Mouse (Mus musculus) embryonic facial prominence, embryonic 15.5 days (tissue): ENCODE measurements around the gene Ikzf3. TPM values are rescaled to one million over a fixed set of nuclear protein-coding genes. Genes with fewer than 3 reads are reported as not detected.

Source experiments
- ATAC-seq: fragments of 200-750 bp; cut with Nextera tagmentation; 2 replicates; pipeline ENCODE4 v1.8.0; 2017; ENCODE audit warnings: low read depth, moderate TSS enrichment; ENCODE audit not compliant: insufficient number of reproducible peaks, low FRiP score, low TSS enrichment
- H3K27ac ChIP-seq: fragments of 300-500 bp; sonication (generic); replicated peaks from 2 replicates; pipeline ENCODE4 v1.5.1; 2015; ENCODE audit warnings: mild to moderate bottlenecking, inconsistent platforms
- H3K27me3 ChIP-seq: fragments of 300-500 bp; sonication (generic); 2 replicates; pipeline ENCODE4 v1.6.1; 2015; ENCODE audit warnings: inconsistent platforms
- H3K36me3 ChIP-seq: fragments of 300-500 bp; sonication (generic); 2 replicates; pipeline ENCODE4 v1.6.1; 2015; ENCODE audit warnings: mild to moderate bottlenecking, inconsistent platforms
- H3K4me1 ChIP-seq: fragments of 300-500 bp; sonication (generic); 2 replicates; pipeline ENCODE4 v1.6.1; 2015; ENCODE audit warnings: inconsistent platforms
- H3K4me2 ChIP-seq: fragments of 300-500 bp; sonication (generic); replicated peaks from 2 replicates; pipeline ENCODE4 v1.6.1; 2015; ENCODE audit warnings: mild to moderate bottlenecking, inconsistent platforms
- H3K4me3 ChIP-seq: fragments of 300-500 bp; sonication (generic); replicated peaks from 2 replicates; pipeline ENCODE4 v1.5.1; 2015; ENCODE audit warnings: mild to moderate bottlenecking, inconsistent platforms
- H3K9ac ChIP-seq: fragments of 300-500 bp; sonication (generic); 2 replicates; pipeline ENCODE4 v1.6.1; 2015; ENCODE audit warnings: inconsistent platforms
- H3K9me3 ChIP-seq: fragments of 300-500 bp; sonication (generic); replicated peaks from 2 replicates; pipeline ENCODE4 v1.6.1; 2016; ENCODE audit warnings: inconsistent platforms
- WGBS: fragments of 180-500 bp; shearing (Covaris S2); methylation state at CpG from one replicate; pipeline ENCODE4 v1.1.7; 2015; 5-methylcytosine and 5-hydroxymethylcytosine counted together
- polyA plus RNA-seq: library from polyadenylated mRNA; unstranded; fragments of >200 nt; fragmentation: Nextera tagmentation; extraction: Ambion mirVana; gene quantifications from 2 replicates; pipeline ENCODE4 v1.2.1, GENCODE M21; 2015

Gene Ikzf3
- polyA plus RNA-seq: 0.33 and 0.67 TPM in 2 replicates

- ATAC-seq: no peak
- Histone ChIP-seq H3K27ac (no peak within 1 kb of the TSS), H3K36me3 (no peaks in the 10 kb centered on the region), H3K4me2 (peak within 1 kb of the TSS; percentile 86), H3K4me3 (peak within 1 kb of the TSS; percentile 45), H3K4me1 (peaks cover 12% of the 10 kb centered on the region), H3K27me3 (peaks cover 63% of the 10 kb centered on the region), H3K9ac (0 out of 2 replicates have a peak within 1 kb of the TSS, but pooled peaks have one; percentile 5), H3K9me3 (no peaks in the 10 kb centered on the region)
- under 1% methylated on average over 57 of the region's 58 CpGs for WGBS
These were observed at the start of gene Ikzf3 for GRCm38 (mm10) chr11:98545711-98546231. TSS of gene Ikzf3 (minus strand) at chr11:98546031.

- 62% methylated on average over 10 of the region's 10 CpGs for WGBS
- Histone ChIP-seq H3K4me2 (no peak overlapping the region), H3K4me3 (no peak overlapping the region), H3K4me1 (peaks cover 8% of the 10 kb centered on the region; the same call in 1 of the 2 replicates), H3K9ac (no peak overlapping the region), H3K27me3 (peaks cover 23% of the 10 kb centered on the region), H3K36me3 (no peaks in the 10 kb centered on the region), H3K27ac (no peak overlapping the region), H3K9me3 (no peaks in the 10 kb centered on the region)
- no peak for ATAC-seq
These were observed 49.6 kb upstream of the Ikzf3 start for GRCm38 (mm10) chr11:98595473-98595872.

DNA sequence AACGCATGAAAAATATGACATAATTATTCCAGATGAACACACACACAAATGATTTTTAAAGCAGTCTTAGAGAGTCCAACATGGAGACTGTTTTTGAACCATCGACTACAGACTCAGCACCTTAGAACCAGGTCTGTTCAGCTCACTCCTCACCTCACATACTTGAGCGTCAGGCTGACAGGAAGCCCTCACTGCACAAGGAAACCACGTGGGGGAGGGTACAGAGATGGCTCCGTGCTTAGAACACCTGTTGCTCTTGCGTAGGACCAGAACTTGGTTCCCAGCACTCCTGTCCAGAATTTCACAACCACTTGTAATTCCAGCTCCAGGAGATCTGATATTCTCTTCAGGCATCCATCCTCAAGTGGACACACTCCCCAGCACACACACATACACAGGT, 49.2 kb upstream of the Ikzf3 start:
- no peak for ATAC-seq
- peaks cover 8% of the 10 kb centered on the region; the same call in 1 of the 2 replicates for H3K4me1 ChIP-seq
- no peak overlapping the region for H3K9ac ChIP-seq
- no peaks in the 10 kb centered on the region for H3K9me3 ChIP-seq
- H3K27me3 ChIP-seq: peaks cover 23% of the 10 kb centered on the region
- WGBS: 71% methylated on average over 6 of the region's 6 CpGs
- H3K4me2 ChIP-seq: no peak overlapping the region
- no peak overlapping the region for H3K4me3 ChIP-seq
- no peaks in the 10 kb centered on the region for H3K36me3 ChIP-seq
- no peak overlapping the region for H3K27ac ChIP-seq

DNA sequence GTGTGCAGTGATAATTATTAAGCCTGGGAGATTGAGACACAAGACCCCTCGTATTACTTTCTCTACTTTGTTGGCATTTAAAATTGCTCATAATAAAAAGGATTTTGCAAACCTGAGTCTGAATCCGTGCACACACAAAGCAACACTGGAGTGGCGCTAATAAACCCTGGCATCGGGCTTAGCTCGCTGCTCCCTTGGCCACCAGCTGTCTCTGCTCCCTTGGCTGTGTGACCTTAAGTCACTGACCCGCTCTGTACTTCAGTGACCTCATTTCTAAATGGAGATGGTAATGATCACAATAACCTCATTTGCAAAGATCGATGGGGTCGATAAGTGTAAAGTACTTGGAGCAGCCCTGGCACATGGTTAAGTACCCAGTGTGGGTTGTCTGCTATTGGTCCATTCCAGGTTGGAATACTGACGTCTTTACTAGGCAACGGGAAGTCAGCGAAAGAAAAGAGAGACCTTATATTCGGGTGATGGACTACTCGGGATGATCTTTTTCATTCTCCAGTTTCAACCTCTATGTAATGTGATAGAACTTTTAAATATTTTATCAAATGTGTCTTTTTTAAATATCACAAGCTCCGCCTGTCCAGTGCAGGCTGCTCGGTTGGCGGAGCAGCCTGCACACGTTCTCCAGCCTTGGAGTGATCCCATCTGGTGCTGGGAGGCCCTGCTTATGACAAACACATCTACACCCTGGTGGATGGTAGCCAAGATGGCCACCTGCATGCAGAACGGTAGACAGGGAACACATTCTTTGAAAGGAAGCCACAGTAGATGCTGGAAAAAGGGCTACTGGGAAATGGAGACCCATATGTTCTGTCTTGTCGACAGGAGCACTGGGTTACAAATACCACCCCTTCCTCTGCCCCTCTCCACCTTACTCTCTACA, 45.0 kb upstream of the Ikzf3 start:
- no peak for ATAC-seq
- Histone ChIP-seq H3K9ac (no peak overlapping the region), H3K4me2 (no peak overlapping the region), H3K36me3 (no peaks in the 10 kb centered on the region), H3K4me3 (no peak overlapping the region), H3K4me1 (peaks cover 21% of the 10 kb centered on the region), H3K27ac (no peak overlapping the region), H3K9me3 (no peaks in the 10 kb centered on the region), H3K27me3 (0 out of 2 replicates have a peak, but pooled peaks cover 4% of the 10 kb centered on the region)
- WGBS: 68% methylated on average over 19 of the region's 19 CpGs

DNA sequence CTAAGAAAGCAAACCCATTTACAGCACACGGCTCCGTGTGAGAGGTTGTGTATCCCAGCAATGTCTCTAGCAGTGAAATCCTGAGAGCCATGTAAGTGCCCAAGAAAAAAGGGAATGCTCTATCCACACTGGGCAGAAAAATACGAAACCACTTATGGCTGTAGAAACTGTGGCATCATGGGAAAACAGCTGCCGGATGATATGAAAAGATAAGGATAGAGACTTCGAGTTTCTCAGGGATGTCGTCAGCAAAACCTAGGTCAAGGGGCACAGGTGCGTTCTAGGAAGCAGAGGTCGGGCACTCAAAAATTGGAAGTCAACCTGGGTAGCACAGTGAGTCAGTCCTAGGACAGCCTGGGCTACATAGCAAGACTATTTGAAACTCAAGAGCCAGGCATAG, 43.5 kb upstream of the Ikzf3 start:
- 68% methylated on average over 8 of the region's 8 CpGs for WGBS
- no peak for ATAC-seq

GRCm38 (mm10) chr11:98588833-98589281, 43.0 kb upstream of the Ikzf3 start:
- no peaks in the 10 kb centered on the region for H3K9me3 ChIP-seq
- no peak for ATAC-seq
- H3K9ac ChIP-seq: no peak overlapping the region
- peaks cover 37% of the 10 kb centered on the region for H3K4me1 ChIP-seq
- H3K27me3 ChIP-seq: 0 out of 2 replicates have a peak, but pooled peaks cover 4% of the 10 kb centered on the region
- 51% methylated on average over 6 of the region's 6 CpGs for WGBS
- no peak overlapping the region for H3K4me3 ChIP-seq
- H3K4me2 ChIP-seq: no peak overlapping the region
- no peaks in the 10 kb centered on the region for H3K36me3 ChIP-seq
- no peak overlapping the region; the same call in 1 of the 2 replicates for H3K27ac ChIP-seq

More for the DNA sequence above, 43.5 kb upstream of the Ikzf3 start:
- H3K27ac ChIP-seq: no peak overlapping the region; the same call in 1 of the 2 replicates
- H3K4me2 ChIP-seq: no peak overlapping the region
- H3K36me3 ChIP-seq: no peaks in the 10 kb centered on the region
- H3K4me3 ChIP-seq: no peak overlapping the region
- H3K27me3 ChIP-seq: 0 out of 2 replicates have a peak, but pooled peaks cover 4% of the 10 kb centered on the region
- H3K9ac ChIP-seq: no peak overlapping the region
- peaks cover 34% of the 10 kb centered on the region for H3K4me1 ChIP-seq
- H3K9me3 ChIP-seq: no peaks in the 10 kb centered on the region

DNA sequence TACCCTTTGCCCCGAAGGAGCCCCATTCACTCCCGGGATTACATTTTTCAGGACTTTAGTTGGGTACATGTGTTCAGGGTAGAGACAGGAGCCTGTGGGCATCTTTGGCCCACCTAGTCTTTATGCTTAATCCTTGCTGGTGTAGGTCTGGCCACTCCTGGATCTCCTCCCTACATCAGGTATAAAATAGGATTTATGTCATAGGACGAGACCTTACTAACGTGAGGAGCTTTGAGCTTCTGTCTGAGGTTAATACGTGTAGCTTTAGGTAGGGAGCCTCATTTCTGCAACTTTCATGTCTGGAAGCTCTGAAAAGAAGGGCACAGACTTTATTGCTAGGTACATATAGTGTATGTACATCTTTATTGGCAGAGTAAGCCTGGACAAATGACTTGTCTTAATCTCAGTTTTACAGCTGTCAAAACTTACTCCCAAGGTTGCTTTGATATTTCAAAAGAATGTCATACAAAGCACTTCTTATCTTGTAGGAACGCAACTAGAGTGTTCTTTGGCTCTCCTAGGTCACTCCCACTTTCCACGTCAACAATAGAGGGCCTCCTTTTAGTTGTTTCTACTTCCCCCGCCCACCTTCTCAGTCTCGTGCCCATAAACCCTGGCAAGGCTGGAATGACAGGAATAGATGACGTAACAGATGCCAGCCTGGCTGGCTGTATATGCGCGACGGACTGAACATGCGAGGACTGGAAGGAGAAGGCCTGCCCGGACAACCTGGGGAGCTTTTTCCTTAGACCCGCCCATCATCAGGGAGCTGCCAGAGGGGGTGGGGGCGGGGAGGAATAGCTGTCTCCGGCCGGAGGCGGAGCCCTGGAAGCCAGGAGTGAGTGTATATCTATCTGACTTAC, 42.1 kb upstream of the Ikzf3 start:
- H3K27me3 ChIP-seq: 0 out of 2 replicates have a peak, but pooled peaks cover 4% of the 10 kb centered on the region
- H3K4me1 ChIP-seq: peaks cover 37% of the 10 kb centered on the region
- H3K4me3 ChIP-seq: peak overlapping the region; percentile 84
- peak overlapping the region; percentile 87 for H3K4me2 ChIP-seq
- no peaks in the 10 kb centered on the region for H3K9me3 ChIP-seq
- H3K27ac ChIP-seq: peak overlapping the region; percentile 91
- H3K9ac ChIP-seq: peak overlapping the region; percentile 83; the same call in 1 of the 2 replicates
- peak; percentile 41 for ATAC-seq
- 5% methylated on average over 20 of the region's 20 CpGs for WGBS
- H3K36me3 ChIP-seq: peaks cover 7% of the 10 kb centered on the region

DNA sequence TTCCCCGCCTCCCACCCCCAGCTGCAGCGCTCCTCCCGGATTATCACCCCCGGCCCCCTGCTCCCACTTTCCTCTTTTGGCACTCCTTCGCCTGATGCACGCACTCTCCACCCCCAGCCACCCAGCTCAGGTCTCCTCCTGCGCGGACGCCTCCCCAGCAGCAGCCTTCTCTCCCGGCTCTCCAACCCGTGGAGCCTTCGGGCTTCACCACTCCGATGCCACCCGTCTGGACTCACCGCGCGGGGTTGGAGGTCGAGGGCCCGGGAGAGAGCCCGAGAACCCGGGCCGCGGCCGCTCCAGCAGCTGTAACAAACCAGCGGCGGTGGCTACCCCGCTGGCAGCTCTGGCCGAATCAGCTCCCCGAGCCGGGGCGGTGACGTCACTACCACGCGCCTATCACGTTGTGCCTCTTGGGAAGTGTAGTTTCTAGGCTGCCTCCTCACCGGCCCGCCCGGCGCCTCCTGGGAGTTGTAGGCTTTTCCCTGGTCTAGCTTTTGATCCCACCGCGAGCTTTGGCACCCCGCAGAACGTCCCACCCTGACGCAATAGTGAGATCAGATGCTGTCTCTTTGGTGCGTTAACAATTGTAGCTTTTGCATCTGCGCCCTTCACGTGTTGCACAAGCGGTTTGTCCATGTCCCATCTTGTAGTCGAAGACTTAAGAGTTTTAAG, 41.2 kb upstream of the Ikzf3 start, which contains the start of gene Ormdl3:
TSS of gene Ormdl3 (minus strand) at position 477 of the 672 bp plus-strand sequence.
- peaks cover 16% of the 10 kb centered on the region for H3K36me3 ChIP-seq
- peak within 1 kb of the TSS; percentile 83 for H3K9ac ChIP-seq
- ATAC-seq: peak; percentile 91
- peak within 1 kb of the TSS; percentile 87 for H3K4me2 ChIP-seq
- WGBS: under 1% methylated on average over 49 of the region's 49 CpGs
- H3K4me3 ChIP-seq: peak within 1 kb of the TSS; percentile 84
- H3K27ac ChIP-seq: peak within 1 kb of the TSS; percentile 91
- no peaks in the 10 kb centered on the region for H3K9me3 ChIP-seq
- 0 out of 2 replicates have a peak, but pooled peaks cover 3% of the 10 kb centered on the region for H3K27me3 ChIP-seq
- H3K4me1 ChIP-seq: peaks cover 37% of the 10 kb centered on the region

GRCm38 (mm10) chr11:98586087-98586891, 40.5 kb upstream of the Ikzf3 start:
- H3K27ac ChIP-seq: peak overlapping the region; percentile 91
- peak overlapping the region; percentile 84 for H3K4me3 ChIP-seq
- 1% methylated on average over 22 of the region's 22 CpGs for whole genome bisulfite sequencing
- H3K9ac ChIP-seq: peak overlapping the region; percentile 83
- H3K4me1 ChIP-seq: peaks cover 37% of the 10 kb centered on the region
- no peaks in the 10 kb centered on the region for H3K9me3 ChIP-seq
- peaks cover 23% of the 10 kb centered on the region for H3K36me3 ChIP-seq
- peak; percentile 25 for ATAC-seq
- no peaks in the 10 kb centered on the region for H3K27me3 ChIP-seq
- H3K4me2 ChIP-seq: peak overlapping the region; percentile 87
